Mouse (Mus musculus): ENCODE data around the gene F2rl1. TPM values are rescaled to one million over a fixed set of nuclear protein-coding genes. Genes with fewer than 3 reads are reported as not detected.
A peak's percentile ranks its signal among the peaks of the same experiment; 100 is the strongest.
"Not testable (repeated sequence)": the region's sequence is repeated elsewhere in the genome, so short reads cannot be mapped to it uniquely, and the experiment has no call there.

F2rl1 gene
- total RNA-seq, 2 experiments from 2014 or later: 0.55 to 0.78 TPM

DNA sequence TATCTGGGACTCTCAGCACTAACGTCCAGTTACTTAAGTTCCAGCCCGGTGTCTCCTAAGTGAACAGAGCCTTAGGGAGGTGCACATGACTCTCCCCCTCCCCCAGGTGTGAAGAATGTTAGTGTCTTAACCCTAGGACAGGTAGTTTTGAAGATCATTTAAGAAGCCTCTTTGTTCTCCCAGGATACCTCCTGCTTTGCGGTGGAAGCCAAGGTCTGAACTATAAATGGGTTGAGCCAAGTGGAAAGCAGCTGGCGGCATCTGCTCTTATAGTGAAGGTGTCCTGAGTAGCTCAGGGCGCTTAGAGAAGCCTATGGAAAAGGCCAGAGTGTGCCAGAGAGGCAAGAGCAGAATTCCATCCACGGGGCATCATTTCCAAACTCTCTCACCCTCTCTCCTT, 10.0 kb upstream of the F2rl1 start:
- DNase-seq: no peak
- intact Hi-C loops (cut with DNase I): no loop called here

DNA sequence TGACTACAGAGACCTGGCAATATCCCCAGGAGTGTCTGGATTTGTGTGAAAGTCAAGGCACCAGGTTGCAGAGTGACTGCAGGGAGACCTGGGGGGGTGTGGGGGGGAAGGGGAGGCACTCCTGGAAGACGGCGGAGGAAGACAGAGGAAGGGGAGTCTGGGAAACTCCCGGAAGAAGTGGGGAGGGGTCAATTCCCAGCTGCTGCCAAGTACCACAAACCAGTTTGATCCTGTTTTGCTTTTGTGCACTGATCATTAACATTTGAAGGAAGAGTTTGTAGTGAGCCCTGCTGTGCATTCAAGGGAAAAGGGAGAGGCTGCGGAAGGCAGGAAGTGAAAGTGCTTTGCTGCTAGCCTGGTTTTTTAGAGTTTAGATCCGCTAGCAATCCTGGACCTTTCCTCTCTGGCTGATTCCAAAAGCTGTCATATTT, 9.1 kb upstream of the F2rl1 start:
- intact Hi-C loops (cut with DNase I): no loop called here
- no peak for DNase-seq

GRCm38 (mm10) chr13:95533640-95534039, 8.6 kb upstream of the F2rl1 start:
- intact Hi-C loops (cut with DNase I): no loop called here
- no peak for DNase-seq

DNA sequence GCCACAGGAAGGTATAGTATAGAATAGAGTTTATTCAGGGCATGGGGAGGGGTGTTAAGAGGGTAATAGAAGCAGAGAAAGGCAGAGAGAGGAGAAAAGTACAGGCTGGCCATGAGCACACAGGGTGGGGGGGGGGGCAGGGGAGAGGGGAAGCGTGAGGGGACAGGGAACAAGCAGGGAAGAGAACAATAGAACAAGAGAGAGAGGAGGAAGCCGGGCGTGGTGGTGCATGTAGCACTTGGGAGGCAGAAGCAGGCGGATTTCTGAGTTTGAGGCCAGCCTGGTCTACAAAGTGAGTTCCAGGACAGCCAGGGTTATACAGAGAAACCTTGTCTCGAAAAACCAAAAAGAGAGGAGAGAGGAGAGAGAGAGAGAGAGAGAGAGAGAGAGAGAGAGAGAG, 8.1 kb upstream of the F2rl1 start:
- intact Hi-C loops (cut with DNase I); DNase-seq: not testable (repeated sequence)

DNA sequence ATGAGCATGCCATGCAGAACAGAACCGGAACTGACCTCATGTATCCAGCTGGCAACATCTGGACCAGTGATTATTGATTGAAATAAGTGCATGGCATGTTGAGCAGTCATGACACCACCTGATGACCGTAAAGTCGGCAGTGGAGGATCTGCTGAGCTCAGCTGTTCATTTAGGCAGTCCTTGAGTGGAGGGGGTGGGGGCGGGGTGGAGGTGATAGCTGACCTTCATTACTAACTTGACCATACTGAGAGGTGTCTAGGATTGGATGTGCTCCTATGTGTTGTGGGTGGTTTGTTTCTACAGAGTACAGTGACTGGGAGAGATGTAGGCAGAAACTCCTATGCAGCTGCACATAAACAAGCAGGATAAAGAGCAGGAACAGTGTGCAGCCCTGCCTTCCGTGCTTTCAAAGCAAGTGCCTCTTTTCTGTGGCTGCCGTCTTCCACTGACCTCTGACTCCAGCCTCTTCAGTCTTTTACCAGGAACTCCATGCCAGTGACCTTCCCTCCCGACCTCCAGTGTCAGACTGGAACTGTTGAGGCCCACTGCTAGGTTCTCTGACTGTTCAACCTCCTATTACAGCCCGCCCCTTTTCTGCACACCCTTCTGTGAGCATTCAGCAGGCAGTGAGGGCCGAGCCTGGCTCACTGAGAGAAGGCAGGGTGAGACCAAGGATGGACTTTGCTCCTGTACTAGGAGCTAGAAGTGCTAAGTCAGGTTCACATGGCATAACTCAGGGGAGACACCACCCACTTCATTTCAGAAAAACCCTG, 6.4 kb upstream of the F2rl1 start:
- intact Hi-C loops (cut with DNase I): no loop called here
- DNase-seq: no peak

- intact Hi-C loops (cut with DNase I): no loop called here
- no peak for DNase-seq
Measured at GRCm38 (mm10) chr13:95529246-95529645, 4.2 kb upstream of the F2rl1 start.

DNA sequence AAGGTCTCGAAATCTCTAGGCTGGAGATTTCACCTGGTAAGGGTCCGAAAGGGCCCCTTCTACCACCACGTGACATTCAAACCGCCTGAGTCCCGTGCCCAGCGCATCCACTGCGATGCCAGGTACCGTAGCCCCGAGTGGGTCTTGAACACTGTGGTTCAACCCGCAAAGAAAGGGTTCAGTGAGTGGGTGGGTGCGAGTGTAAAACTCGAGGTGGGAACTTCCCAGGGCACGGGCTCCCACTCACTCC, 678 bp downstream of the F2rl1 start:
- intact Hi-C loops (cut with DNase I): no loop called here
- DNase-seq: no peak

GRCm38 (mm10) chr13:95523659-95524423, 1.2 kb downstream of the F2rl1 start:
- intact Hi-C loops (cut with DNase I): no loop called here
- DNase-seq: peak; percentile 50 to 51

DNA sequence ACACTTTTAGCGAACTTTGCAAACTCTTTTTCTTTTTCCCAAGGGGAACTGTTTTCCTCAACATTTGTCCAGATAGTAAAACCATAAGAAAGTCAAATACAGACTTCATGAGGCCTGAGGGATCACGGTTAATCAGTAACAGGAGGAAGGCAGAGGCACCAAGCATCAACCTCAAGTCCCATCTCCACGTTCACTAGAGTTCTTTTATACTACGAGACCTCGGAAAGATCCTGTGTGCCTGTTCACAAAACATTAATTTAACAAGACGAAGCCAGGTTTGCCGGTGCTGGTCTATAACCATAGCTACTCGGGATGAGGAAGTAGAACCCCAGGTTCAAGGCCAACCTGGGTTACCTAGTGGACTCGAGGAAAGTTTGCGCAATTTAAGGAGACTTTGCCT, 2.9 kb downstream of the F2rl1 start:
- DNase-seq: no peak
- intact Hi-C loops (cut with DNase I): no loop called here

- intact Hi-C loops (cut with DNase I): no loop called here
Measured at GRCm38 (mm10) chr13:95521029-95521428, 4.0 kb downstream of the F2rl1 start.

GRCm38 (mm10) chr13:95514756-95515155, 10.3 kb downstream of the F2rl1 start:
- DNase-seq: no peak
- intact Hi-C loops (cut with DNase I): no loop called here

More at GRCm38 (mm10) chr13:95521029-95521428, 4.0 kb downstream of the F2rl1 start:
- DNase-seq: no peak

DNA sequence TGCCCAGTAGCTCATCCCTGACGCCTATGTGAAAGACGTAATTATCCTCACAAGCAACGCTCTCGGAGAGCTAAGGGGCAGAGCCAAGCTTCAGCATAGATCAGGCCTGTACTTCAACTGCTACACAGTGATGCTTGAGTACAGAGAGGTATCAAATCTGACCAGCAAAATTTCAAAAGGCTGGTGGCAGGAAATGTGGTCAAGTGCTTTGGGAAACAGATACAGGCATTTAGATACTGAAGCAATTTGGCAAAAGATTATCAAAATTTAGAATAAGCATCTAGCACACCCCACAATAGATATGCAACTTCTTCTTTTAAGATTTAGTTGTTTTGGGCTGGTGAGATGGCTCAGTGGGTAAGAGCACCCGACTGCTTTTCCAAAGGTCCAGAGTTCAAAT, 15.0 kb downstream of the F2rl1 start:
- no peak for DNase-seq
- intact Hi-C loops (cut with DNase I): no loop called here

GRCm38 (mm10) chr13:95503279-95503917, 21.6 kb downstream of the F2rl1 start:
- intact Hi-C loops (cut with DNase I): no loop called here
- no peak for DNase-seq

- intact Hi-C loops (cut with DNase I): no loop called here
- no peak for DNase-seq
Measured at GRCm38 (mm10) chr13:95496601-95497000, 28.4 kb downstream of the F2rl1 start.

DNA sequence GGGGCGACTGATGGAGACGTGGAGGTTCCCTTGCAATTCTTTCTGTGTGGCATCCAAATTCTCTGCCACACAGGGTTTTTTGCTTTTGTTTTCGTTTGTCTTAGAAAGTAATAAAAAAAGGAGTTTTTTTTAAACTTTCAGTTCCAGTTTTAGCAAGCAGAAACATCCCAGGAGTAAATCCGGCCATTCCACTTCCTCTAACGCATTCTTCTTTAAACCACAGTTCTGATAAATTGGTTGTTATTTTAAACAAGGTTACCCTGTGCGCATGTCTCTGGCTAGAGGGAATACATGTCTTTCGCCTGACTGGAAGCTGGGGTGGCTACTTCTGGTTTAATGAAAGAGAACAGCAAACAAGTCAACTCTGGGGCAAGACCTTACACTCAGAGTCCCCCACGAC, 30.2 kb downstream of the F2rl1 start:
- DNase-seq: no peak
- intact Hi-C loops (cut with DNase I): no loop called here

- intact Hi-C loops (cut with DNase I): no loop called here
- DNase-seq: no peak
Measured at GRCm38 (mm10) chr13:95493296-95493695, 31.7 kb downstream of the F2rl1 start.

- no peak for DNase-seq
Measured at GRCm38 (mm10) chr13:95491327-95491726, 33.7 kb downstream of the F2rl1 start.

GRCm38 (mm10) chr13:95484664-95485063, 40.4 kb downstream of the F2rl1 start:
- intact Hi-C loops (cut with DNase I): loop anchor here (5.0 kb wide), 1 partner anchor 507 kb away; the partner anchor contains the start of gene Wdr41
- no peak for DNase-seq

More at GRCm38 (mm10) chr13:95491327-95491726, 33.7 kb downstream of the F2rl1 start:
- intact Hi-C loops (cut with DNase I): no loop called here

GRCm38 (mm10) chr13:95481428-95481827, 43.6 kb downstream of the F2rl1 start:
- intact Hi-C loops (cut with DNase I): loop anchor here (1.0 to 5.0 kb wide), 2 partner anchors 91 to 504 kb away; partner anchors contain the start of gene Wdr41

DNA sequence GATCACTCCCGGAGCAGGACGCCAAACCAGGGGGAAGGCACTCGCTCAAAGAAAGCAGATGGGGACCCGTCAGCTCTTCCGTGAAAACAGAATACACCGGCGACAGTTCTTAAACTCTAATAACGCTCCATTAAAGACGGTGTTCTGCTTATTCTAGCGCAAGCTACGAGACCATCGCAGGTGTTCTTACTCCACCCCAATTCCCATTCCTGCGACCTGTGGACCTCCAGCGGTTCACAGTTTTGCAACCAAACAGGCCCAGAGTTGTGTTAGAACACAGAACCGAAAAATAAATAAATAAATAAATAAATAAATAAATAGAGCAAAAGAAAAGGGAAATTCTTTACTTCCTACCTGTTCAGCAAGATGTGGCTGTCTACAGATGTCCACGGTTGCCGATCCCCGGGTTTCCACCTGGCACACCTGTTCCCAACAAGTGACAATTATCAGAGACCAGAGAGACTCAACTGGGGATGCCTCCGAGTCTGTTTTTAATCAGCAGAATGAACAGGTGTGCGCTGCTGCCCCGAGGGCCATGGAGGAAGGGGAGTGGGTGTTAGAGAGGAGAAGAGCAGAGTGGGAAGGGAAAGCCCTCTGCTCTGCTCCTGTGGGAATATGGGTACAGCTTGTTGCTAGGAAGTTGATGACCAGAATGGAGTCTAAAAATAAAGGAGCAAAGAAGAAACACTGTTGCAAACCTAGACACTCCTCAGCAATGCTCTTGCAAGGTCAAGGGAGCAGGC, 46.2 kb downstream of the F2rl1 start, which contains the start of gene S100z:
Gene S100z (minus strand): TSS at position 51 of the 743 bp plus-strand sequence.
- intact Hi-C loops (cut with DNase I): no loop called here
- no peak for DNase-seq

More at GRCm38 (mm10) chr13:95481428-95481827, 43.6 kb downstream of the F2rl1 start:
- peak; percentile 76 to 90 for DNase-seq

GRCm38 (mm10) chr13:95477173-95477572, 47.9 kb downstream of the F2rl1 start:
- intact Hi-C loops (cut with DNase I): no loop called here
- no peak for DNase-seq

All from heart, postnatal 14 days (tissue).